Mouse (Mus musculus): ENCODE measurements around the gene RPS10-NUDT3. TPM values are rescaled to one million over a fixed set of nuclear protein-coding genes. Genes with fewer than 3 reads are reported as not detected.

Gene RPS10-NUDT3
- polyA plus RNA-seq, 1 experiment, result not detected

DNA sequence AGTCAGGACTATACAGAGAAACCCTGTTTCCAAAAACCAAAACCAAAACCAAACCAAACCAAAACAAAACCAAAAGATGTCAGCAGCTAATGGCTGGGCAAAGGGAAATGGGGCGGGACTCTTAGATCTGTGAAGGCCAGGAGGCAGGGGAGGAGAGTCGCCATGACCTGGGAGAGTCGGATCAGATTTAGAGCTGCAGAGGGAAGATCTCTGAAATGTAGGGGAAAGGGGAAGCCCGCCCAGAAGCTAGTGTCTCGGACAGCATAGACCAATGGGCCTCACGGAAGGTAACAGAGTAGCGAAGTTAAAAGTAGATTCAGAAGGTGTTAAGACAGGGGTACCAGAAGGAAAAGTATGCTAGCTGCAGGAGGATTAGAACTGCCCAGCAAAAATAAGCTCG lies 63.7 kb downstream of the RPS10-NUDT3 start:
- Histone ChIP-seq H3K4me1 (ENCODE audit: control insufficient read depth, insufficient read depth, low read length) (peaks cover 7% of the 10 kb centered on the region), H3K27me3 (ENCODE audit: control insufficient read depth, insufficient read depth, low read length) (no peaks in the 10 kb centered on the region), H3K4me3 (ENCODE audit: control insufficient read depth, low read depth, low read length) (no peak overlapping the region), H3K27ac (ENCODE audit: control insufficient read depth, insufficient read depth, low read depth, low read length) (no peak overlapping the region), H3K36me3 (ENCODE audit: control insufficient read depth, insufficient read depth, low read length) (no peaks in the 10 kb centered on the region)
- TF ChIP-seq CTCF (IDR thresholded peaks at IDR 0.05; ENCODE audit: control insufficient read depth, insufficient read depth, insufficient replicate concordance, low read depth, low read length) (no peak), POLR2A (IDR thresholded peaks at IDR 0.05; ENCODE audit: control insufficient read depth, low read depth, low read length) (no peak)

DNA sequence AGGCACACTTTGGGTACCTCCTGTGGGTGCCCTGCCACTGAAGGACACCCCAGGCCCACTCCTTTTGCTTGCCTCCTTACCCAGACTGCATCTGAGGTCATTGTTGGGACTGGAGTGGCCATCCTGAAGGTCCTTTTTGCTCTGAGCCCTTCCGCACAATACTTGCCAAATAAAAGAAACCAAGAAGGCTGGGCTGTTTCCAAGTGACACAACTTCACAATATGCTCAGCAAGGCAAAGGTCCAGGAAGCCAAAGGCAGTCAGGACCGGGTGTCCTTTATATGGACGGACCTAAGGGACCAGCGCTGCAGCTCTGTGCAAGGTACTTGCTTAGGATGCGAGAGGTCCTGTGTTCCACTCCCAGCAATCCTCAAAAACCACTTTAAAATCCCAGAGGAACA lies 66.8 kb downstream of the RPS10-NUDT3 start:
- H3K27me3 ChIP-seq (ENCODE audit: control insufficient read depth, insufficient read depth, low read length), result no peaks in the 10 kb centered on the region
- no peaks in the 10 kb centered on the region for H3K36me3 ChIP-seq (ENCODE audit: control insufficient read depth, insufficient read depth, low read length)
- H3K27ac ChIP-seq (ENCODE audit: control insufficient read depth, insufficient read depth, low read depth, low read length), result no peak overlapping the region
- no peak overlapping the region for H3K4me3 ChIP-seq (ENCODE audit: control insufficient read depth, low read depth, low read length)
- TF ChIP-seq POLR2A (IDR thresholded peaks at IDR 0.05; ENCODE audit: control insufficient read depth, low read depth, low read length) (no peak), CTCF (IDR thresholded peaks at IDR 0.05; ENCODE audit: control insufficient read depth, insufficient read depth, insufficient replicate concordance, low read depth, low read length) (no peak)
- peaks cover 25% of the 10 kb centered on the region for H3K4me1 ChIP-seq (ENCODE audit: control insufficient read depth, insufficient read depth, low read length)

DNA sequence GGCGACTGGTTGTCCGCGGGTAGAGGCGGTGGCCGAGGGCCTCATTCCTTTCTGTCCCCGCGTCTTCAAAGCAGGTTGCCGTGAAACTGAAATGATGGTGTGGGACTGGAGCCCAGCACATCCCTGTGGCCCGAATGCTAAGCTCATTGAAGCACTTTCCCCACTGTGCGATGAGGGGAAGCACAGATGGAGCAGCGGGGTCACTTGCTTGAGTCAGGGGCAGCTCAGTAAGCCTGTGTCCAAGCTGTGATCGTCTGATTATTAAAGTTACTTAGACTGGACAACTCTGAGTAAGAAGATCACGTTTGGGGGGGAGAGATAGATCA lies 69.1 kb downstream of the RPS10-NUDT3 start:
- no peak overlapping the region; the same call in 1 of the 2 replicates for H3K27ac ChIP-seq (ENCODE audit: control insufficient read depth, insufficient read depth, low read depth, low read length)
- TF ChIP-seq POLR2A (IDR thresholded peaks at IDR 0.05; ENCODE audit: control insufficient read depth, low read depth, low read length) (no peak), CTCF (IDR thresholded peaks at IDR 0.05; ENCODE audit: control insufficient read depth, insufficient read depth, insufficient replicate concordance, low read depth, low read length) (no peak)
- peak overlapping the region; percentile 89 for H3K4me3 ChIP-seq (ENCODE audit: control insufficient read depth, low read depth, low read length)
- H3K27me3 ChIP-seq (ENCODE audit: control insufficient read depth, insufficient read depth, low read length), result no peaks in the 10 kb centered on the region
- H3K4me1 ChIP-seq (ENCODE audit: control insufficient read depth, insufficient read depth, low read length), result peaks cover 29% of the 10 kb centered on the region
- H3K36me3 ChIP-seq (ENCODE audit: control insufficient read depth, insufficient read depth, low read length), result no peaks in the 10 kb centered on the region; the same call in 1 of the 2 replicates

DNA sequence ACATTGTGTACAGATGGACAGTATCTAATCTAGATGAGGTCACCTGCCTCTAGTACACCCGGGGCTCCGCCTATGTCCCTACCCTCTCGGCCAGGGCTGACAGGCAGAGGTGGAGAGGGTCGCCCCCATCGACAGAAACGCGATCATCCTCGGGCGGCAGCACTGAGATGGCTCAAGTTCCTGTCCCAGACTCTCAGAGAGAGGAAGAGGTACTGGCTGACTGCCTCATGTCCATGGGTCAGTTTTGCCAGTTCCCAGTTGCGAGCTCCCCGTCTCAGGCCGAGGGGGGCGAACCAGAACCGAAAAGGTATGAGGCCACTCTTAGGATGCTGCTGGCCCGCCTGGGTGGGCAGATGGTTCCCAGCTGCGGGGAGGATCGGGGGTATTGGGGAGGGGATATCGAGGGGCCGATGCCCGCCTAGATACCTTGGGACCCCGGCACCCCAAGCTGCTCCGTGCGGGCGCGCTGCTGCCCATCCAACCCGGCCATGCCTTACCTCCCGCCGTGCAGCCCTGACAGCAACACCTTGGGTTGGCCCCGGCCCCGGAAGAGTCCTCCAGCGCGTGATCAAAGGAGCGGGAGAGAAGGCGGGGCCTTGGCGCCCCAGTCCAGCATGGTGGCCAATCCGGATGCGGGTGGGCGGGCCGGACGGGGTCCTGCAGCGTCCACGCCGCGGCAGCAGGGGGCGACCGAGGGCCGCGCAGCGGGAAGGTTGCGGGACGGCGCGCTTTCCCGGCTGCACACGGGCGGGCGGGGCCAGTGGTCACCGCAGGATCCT lies 69.7 kb downstream of the RPS10-NUDT3 start, which contains the start of gene AI413582:
AI413582 (minus strand) TSS at position 594 of the 779 bp plus-strand sequence.
- Histone ChIP-seq H3K4me3 (ENCODE audit: control insufficient read depth, low read depth, low read length) (peak within 1 kb of the TSS; percentile 89), H3K36me3 (ENCODE audit: control insufficient read depth, insufficient read depth, low read length) (no peaks in the 10 kb centered on the region; the same call in 1 of the 2 replicates), H3K27ac (ENCODE audit: control insufficient read depth, insufficient read depth, low read depth, low read length) (peak within 1 kb of the TSS; percentile 5; the same call in 1 of the 2 replicates), H3K27me3 (ENCODE audit: control insufficient read depth, insufficient read depth, low read length) (no peaks in the 10 kb centered on the region), H3K4me1 (ENCODE audit: control insufficient read depth, insufficient read depth, low read length) (peaks cover 29% of the 10 kb centered on the region)
- TF ChIP-seq CTCF (IDR thresholded peaks at IDR 0.05; ENCODE audit: control insufficient read depth, insufficient read depth, insufficient replicate concordance, low read depth, low read length) (peak; percentile 83), POLR2A (IDR thresholded peaks at IDR 0.05; ENCODE audit: control insufficient read depth, low read depth, low read length) (peak; percentile 44)

DNA sequence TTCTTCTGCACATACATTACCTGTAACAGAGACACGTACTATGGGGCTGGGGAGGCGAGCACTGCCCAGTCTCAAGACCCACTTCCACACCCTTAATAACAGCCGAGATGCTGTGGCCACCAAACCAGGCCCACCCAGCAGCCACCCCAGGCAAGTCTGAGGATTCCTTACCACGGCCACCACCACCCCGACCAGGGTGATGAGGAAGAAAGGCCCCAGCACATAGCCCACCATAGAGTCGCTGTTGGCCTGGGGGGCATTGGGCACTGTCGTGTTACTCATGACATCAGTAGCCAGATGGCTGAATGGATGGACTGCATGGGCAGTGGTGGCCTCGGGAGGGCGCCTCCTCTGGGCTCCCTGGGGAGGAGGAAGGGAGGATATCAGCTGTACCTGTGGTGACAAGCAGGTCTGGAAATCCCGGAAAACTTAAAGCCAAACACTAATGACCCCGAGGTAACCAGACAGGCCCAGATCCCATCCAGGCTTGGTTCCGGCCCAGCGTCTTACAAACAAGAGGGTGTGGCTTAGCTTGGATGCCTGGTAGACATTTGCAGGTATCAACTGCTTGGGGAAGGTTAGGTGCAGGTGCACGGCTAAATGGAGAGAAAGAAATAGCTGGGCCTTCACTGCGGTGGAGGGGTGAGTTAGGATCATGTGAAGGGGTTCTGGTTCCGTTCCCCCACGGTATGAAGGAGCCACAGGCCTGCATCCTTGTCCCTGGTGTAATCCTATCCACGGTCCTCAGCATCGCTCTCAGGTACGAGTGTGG lies 70.4 kb downstream of the RPS10-NUDT3 start:
- Histone ChIP-seq H3K4me3 (ENCODE audit: control insufficient read depth, low read depth, low read length) (peak overlapping the region; percentile 81), H3K27me3 (ENCODE audit: control insufficient read depth, insufficient read depth, low read length) (no peaks in the 10 kb centered on the region), H3K4me1 (ENCODE audit: control insufficient read depth, insufficient read depth, low read length) (peaks cover 29% of the 10 kb centered on the region), H3K27ac (ENCODE audit: control insufficient read depth, insufficient read depth, low read depth, low read length) (peak overlapping the region; percentile 5; the same call in 1 of the 2 replicates), H3K36me3 (ENCODE audit: control insufficient read depth, insufficient read depth, low read length) (no peaks in the 10 kb centered on the region; the same call in 1 of the 2 replicates)
- TF ChIP-seq CTCF (IDR thresholded peaks at IDR 0.05; ENCODE audit: control insufficient read depth, insufficient read depth, insufficient replicate concordance, low read depth, low read length) (no peak), POLR2A (IDR thresholded peaks at IDR 0.05; ENCODE audit: control insufficient read depth, low read depth, low read length) (no peak)

DNA sequence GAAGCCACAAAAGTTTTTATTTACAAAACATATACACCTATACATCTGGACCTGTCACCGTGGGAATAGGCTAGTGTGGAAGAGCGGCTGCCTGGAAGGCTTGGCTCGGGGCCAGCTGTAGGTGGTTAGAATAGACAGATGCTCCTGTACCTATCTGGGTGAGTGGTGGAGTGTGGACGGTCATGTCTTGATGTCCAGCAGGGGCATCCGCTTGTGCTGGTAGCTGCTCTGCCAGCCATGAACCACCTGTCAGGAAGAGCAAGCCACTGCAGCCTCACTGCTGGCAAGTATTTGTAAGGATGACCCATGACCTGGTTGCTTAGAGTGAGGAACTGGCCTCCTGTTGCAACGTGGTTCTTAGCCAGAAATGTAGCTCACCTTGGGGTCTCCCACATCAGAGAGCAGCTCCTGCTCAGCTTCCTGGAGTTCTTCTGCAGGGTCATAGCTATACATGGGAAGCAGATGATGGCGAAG lies 71.2 kb downstream of the RPS10-NUDT3 start:
- TF ChIP-seq CTCF (IDR thresholded peaks at IDR 0.05; ENCODE audit: control insufficient read depth, insufficient read depth, insufficient replicate concordance, low read depth, low read length) (no peak), POLR2A (IDR thresholded peaks at IDR 0.05; ENCODE audit: control insufficient read depth, low read depth, low read length) (no peak; the same call in 1 of the 2 replicates)
- H3K27me3 ChIP-seq (ENCODE audit: control insufficient read depth, insufficient read depth, low read length), result no peaks in the 10 kb centered on the region
- H3K27ac ChIP-seq (ENCODE audit: control insufficient read depth, insufficient read depth, low read depth, low read length), result no peak overlapping the region
- peaks cover 31% of the 10 kb centered on the region for H3K4me1 ChIP-seq (ENCODE audit: control insufficient read depth, insufficient read depth, low read length)
- H3K36me3 ChIP-seq (ENCODE audit: control insufficient read depth, insufficient read depth, low read length), result no peaks in the 10 kb centered on the region; the same call in 1 of the 2 replicates
- H3K4me3 ChIP-seq (ENCODE audit: control insufficient read depth, low read depth, low read length), result peak overlapping the region; percentile 81

Measured in testis, adult 2 months (tissue).